Mouse (Mus musculus): ENCODE results near the gene Agpat3.

Agpat3 gene

DNA sequence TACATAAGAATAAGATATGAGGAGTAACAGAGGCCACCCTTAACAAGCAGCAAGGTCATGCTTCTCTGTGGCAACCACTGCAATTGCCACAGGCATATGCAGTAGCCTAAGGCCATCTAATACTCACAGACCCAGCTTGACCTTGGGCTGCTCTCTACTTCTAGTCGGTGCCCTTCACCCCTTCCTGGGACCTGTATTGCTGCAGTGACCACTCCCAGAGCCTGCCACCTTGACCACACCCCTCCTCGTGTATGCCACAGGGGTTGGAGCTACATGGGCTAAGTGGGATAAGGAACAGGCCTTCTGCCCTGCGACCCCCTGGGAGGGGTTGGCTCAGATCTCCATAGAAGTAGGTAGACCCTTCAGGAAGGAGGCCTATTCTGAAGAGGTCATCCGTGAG lies 55.3 kb downstream of the Agpat3 start:
- DNase-seq (ENCODE audit: low spot score in 2 of 2): no peak

DNA sequence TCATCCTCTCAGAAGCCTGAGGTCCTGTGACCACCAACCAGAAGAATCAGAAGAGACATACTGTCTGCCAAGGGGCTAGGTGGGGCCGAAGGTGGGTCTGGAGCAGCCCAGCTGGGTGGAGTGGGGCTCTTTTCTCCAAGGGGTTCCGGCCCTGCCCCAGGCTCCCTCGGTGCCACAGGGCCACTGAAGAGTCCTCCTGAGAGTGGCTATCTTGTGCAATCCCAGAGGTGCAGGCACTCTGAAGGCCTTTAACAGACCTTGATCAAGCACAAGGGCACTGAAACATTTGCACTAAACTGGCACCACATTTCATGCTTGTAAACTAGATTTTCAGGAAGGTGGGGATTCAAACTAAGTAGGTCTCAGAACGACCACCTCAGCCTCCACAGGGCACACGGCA lies 55.9 kb downstream of the Agpat3 start:
- no peak for DNase-seq (ENCODE audit: low spot score in 2 of 2)

DNA sequence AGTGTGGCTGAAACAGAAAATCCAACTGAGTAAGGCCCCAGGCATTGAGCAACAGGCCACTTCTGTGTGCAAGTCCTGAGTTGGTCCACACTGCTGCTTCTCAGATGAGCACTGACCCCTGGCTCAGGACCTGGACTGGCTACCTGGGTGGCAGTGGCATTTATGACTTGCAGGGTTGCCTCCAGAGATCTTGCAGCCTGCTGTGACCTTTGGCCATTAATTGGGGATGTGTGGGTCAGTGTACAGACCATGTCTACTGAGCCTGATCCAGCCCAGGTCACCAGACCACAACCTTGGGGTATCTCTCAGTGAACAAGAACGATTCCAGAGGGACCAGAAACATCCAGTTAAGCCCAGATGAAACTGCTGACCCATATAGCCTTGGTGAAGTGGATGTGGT lies 58.7 kb downstream of the Agpat3 start:
- no peak for DNase-seq (ENCODE audit: low spot score in 2 of 2)

DNA sequence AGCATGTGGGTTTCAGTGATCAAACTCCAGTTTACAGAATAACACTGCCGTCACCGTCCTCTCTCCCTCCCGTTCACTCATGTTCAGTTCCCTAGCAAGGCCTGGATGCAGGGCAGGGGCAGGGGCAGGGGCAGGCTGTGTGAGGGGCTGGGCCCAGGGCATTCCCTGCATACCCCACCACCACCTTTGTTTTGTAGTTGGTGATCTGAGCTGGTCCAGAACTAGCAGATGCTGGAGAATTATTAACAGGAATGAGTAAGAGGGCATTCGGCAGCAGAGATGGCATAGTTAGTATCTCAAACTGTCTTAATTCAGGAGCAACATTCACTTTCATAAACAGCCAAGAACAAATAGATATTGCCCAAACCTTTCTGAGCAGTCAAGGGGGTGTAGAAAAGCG lies 59.9 kb downstream of the Agpat3 start:
- no peak for DNase-seq (ENCODE audit: low spot score in 2 of 2)

DNA sequence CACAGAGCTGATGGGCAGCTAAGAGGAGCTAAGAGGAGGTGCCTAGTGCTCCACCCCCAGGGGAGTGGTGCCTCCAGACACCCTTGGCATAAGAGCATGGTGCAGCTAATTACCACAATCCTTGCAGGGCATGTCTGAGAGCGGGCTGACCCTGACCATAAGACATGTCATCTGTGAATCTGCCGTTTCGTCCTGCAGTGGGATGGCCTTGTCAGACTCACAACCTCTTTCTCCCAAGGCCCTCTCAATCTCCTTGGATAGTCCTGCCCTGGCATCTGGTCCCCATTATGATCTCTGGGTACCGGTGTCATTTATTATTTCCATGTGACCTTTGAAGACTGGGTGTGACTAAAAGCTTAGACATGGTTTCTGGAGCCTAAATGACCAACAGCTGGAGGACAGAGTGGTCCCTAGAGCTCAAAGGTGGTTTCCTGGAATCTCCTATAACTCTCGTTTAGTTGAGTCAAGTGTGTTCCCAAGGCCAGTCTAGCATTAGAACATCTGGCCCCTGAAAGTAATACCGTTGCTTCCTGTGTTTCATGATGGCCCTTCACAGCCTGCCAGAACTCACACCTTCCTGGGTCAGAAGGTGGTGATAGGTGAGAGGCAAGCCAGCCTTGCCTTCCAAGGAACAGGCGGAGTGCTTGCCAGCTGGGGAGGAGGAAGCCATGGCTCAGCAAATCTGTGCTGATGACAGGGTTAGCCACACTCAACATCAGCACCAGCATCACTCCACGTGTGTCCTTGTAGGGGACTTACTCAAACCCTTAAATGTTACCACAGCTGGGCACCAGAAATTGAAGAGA lies 61.4 kb downstream of the Agpat3 start:
- no peak for DNase-seq (ENCODE audit: low spot score in 2 of 2)

DNA sequence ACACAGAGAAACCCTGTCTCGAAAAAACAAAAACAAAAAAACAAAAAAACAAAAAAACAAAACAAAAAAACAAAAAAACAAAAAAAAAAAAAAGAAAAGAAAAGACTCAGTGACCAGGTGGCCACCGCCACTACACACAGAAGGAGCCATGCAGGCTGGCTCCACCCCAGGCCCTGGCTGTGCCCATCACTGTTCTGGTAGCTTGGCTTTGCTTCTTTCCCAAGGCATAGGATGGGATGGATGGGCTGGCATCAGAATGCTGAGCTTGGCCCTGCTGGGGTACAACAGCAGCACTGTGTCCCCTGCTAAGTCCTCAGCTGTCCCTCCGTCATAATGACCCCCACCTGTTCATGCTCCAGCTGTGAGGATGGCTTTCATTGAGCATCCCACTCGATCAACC lies 63.4 kb downstream of the Agpat3 start:
- no peak for DNase-seq (ENCODE audit: low spot score in 2 of 2)

DNA sequence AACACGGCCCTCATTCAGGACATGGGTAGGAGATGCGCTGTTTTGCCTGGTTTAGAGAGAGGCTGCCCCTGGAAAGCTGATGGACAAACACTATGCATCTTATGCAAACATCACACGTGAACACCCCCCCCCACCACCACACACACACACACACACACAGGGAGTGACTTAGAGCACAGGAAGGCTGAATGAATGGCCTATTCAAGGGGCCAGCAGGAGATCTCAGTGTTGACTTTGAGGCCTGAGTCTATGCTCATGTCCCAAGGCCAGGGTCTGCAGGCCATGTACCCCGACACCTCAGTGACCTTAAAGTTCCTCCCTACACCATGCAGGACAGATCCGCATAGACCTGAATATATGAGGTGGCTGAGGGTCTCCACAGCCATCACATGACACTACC lies 64.2 kb downstream of the Agpat3 start:
- DNase-seq (ENCODE audit: low spot score in 2 of 2): no peak

DNA sequence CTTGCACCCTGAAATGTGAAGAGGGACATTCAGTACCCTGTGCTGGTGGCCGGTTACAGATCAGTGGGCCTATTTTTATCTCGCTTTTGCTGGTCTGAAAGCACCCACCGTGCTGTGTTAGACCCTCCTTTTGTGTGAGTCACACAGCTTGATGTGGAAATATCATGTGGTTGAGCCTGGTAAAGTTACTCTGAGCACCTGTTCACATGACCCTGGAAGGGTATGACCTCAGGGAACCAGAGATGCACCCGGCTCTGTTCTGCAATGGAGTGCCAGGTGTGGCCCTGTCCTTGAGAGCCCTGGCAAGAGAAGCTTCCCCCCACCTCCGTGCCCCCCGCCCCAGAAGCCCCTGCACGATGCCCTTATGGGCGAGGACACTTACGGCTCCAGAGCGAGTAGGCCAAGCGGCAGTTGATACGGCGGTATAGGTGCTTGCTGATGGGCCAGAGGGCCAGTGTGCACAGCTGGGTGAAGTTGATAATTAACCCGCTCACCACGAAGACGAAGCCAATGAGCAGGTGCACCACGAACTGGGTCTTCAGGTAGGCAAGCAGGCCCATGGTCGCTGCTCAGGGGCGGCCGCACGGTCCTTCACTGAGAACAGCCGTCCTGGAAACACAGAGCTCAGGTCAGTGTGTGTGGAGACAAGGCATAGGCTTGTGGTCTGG lies 64.7 kb downstream of the Agpat3 start:
- no peak for DNase-seq (ENCODE audit: low spot score in 2 of 2)

DNA sequence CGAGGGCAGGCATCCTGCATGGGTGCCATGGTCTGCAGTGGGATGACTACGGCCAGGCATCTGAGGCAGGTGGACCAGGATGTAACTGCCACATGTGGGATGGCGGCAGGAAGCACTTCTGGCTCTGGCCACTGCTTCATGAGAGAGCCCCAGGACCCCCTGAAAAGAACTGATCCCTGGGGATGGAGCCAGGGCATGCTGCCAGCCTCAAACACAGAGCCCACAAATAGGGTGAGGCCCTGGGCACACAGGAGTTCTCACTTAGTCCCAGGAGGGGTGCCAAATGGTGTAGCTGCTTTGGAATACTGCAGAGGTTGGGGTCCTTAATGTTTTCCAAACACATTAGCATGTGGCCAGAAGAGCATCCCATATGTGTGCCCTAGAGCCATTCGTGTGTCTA lies 66.3 kb downstream of the Agpat3 start:
- DNase-seq (ENCODE audit: low spot score in 2 of 2): no peak

DNA sequence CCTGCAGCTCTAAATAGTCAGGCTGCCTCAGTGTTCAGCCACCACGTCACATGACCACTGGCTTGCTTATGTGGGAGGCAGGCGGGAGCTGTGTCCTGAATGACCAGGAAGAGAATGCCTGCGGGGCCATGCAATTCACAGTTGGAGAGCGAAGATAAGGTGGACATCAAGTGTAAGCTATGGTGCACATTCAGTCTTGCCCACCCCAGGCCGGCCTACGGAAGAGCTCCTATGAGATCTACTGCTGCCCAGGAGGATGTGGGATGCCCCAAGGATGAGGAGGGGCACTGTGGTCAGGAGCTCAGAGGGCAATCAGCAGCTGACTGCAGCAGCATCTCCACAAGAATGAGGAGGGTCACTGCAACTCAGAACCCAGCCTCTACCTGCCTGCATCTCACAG lies 66.9 kb downstream of the Agpat3 start:
- no peak for DNase-seq (ENCODE audit: low spot score in 2 of 2)

DNA sequence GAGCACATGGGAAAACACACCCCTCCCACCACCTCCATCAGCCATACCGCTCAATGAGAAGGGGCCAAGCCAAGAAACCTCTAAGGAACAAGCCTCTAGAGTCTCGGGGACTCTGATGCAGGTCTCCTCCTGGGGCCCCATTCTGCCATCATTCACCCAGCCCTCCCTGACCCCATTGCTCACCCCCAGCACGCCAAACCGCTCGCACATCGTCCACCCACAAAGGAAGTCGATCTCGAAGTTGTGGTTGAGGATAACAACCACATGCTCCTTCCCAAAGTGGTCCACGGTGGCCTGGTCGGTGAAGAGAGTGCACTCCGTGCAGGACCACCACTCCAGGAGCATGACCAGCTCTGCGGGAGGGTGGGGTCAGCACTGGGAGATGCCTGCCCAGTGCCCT lies 67.5 kb downstream of the Agpat3 start:
- no peak for DNase-seq (ENCODE audit: low spot score in 2 of 2)

DNA sequence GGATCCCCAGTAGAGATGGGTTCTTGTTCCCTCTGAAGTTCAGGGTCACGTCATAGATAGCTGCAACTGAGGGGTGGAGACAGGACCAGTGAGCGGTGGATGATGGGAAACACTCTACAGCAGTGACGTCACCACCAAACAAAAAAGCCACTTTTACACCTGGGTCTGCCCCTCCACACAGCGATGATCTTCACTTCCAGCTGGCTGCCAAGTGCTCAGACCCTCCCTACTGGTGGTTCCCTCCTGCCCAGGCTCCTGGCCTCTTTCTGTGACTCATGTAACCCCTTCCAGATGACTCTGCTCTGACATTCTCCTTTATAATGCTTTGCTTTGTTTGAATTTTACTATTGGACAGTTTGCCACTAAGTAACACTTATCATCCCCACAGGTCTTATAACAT lies 69.9 kb downstream of the Agpat3 start:
- DNase-seq (ENCODE audit: low spot score in 2 of 2): no peak

DNA sequence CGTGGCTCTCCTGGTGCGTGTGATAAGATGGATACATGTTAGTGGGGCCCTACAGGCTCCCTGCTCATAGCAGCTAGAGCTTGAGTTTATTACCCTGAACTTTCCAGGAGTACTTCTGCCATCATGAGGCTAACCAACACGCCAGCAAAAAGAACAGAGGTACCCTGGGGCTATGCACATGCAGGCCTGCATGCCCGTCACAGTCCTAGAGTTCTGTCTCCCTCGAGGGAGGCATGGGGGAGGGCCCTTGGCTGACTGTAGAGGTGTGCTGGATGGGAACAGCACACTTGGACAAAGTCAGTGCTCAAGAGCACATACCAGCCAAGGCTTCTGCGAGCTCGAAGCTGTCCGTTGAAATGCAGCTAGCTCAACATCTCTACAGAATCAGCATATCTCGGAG lies 71.8 kb downstream of the Agpat3 start:
- no peak for DNase-seq (ENCODE audit: low spot score in 2 of 2)

DNA sequence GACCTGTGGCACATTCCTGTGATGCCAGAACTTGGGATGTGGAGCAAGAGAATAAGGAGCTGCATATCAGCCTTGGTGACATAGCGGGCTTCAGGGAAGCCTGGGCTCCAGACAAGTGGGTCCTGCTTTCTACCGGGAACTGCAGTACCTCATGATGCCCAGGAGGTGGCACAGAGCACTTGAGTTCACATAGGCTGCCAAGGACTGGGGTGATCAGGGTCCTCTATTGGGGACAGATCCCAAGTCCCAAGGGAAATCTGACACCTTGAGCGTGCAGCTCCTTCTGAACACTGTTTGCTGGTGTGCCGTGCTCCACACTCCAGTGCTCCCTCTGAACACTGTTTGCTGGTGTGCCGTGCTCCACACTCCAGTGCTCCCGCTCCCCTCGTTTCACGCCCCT lies 73.1 kb downstream of the Agpat3 start:
- DNase-seq (ENCODE audit: low spot score in 2 of 2): no peak

DNA sequence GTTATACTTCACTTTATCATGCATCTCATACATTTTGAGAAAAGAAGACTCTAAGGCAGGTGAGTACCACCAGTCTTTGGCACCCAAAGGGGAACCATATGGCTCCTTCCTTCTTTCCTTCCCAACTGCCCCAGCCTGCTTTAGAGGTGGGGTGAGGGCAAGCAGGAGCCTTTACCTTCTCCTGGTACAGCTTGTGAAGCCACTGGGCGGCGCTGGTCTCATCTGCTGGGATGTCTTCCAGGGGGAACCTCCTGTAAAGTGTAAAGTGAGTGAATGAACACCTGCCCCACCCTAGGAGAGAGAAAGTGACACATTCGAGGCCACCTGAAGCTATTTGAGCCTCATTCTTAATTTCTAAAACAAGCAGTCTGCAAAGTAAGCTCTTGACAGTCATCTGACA lies 74.5 kb downstream of the Agpat3 start:
- DNase-seq (ENCODE audit: low spot score in 2 of 2): no peak

DNA sequence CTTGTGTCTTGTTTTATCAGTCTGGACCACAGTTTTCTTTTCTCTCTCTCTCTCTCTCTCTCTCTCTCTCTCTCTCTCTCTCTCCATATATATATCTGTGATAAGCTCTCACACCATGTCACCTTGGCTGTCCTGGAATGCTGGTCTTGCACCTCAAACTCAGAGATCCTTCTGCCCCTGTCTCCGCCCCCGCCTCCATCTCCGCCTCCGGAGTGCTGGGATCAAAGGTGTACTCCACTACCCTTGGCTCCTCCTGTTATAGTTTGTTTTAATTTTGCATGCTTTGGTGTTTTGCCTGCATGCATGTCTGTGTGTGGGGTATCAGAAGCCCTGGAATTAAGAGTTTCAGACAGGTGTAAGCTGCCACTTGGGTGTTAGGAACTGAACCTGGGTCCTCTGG lies 76.0 kb downstream of the Agpat3 start:
- DNase-seq (ENCODE audit: low spot score in 2 of 2): no peak

DNA sequence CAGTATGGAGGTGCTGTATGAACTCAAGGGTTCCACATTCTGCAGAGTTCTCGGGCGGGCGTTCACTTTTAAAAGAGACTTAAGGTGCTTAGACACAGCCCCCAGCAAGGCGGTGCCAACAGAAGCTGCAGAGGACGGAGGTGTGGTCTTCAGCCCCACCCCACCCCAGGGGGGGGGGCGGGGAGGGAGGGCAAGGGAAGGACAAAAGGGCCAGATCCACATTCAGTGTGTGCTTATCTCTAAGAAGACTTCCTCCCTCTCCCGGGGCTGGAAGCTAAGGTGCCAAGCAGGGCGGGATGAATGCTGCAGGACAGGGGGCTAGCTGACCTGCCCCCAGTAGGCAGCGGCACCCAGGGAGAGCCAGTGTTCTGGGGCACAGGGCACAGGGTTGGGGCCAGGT lies 79.4 kb downstream of the Agpat3 start:
- no peak for DNase-seq (ENCODE audit: low spot score in 2 of 2)

DNA sequence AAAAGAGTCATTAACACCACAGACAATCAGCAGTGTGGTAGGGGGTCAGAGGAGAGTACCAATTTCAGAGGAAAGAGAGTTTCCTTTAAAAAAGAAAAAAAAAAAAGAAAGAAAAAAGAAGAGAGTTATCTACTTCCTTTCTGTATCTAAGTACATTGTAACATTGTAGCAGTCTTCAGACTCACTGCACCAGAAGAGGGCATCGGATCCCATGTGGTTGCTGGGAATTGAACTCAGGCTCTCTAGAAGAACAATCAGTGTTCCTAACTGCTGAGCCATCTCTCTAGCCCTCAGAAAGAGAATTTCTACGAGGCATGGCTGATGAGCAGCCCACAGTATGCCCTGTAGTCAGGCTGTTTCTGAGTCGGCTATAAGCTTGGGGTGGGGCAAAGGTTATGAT lies 86.4 kb downstream of the Agpat3 start:
- DNase-seq (ENCODE audit: low spot score in 2 of 2): no peak

DNA sequence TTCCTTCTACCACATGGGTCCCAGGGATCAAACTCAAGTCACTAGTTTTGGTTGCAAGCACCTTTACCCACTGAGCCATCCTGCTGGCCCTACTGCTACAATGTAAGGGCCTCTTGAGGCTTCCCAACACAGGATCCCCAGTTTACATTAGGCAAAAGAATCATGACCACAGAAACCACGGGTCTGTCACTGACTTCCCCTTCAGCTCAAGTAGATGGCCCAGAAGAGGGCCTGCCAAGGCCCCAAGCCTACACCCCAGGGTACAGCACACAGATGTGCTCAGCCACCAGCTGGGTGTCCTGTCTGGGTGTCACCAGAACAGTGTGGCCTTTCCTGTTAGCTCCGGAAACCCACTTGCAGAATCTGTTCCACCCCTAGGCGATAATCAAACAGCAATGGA lies 87.6 kb downstream of the Agpat3 start:
- DNase-seq (ENCODE audit: low spot score in 2 of 2): no peak

DNA sequence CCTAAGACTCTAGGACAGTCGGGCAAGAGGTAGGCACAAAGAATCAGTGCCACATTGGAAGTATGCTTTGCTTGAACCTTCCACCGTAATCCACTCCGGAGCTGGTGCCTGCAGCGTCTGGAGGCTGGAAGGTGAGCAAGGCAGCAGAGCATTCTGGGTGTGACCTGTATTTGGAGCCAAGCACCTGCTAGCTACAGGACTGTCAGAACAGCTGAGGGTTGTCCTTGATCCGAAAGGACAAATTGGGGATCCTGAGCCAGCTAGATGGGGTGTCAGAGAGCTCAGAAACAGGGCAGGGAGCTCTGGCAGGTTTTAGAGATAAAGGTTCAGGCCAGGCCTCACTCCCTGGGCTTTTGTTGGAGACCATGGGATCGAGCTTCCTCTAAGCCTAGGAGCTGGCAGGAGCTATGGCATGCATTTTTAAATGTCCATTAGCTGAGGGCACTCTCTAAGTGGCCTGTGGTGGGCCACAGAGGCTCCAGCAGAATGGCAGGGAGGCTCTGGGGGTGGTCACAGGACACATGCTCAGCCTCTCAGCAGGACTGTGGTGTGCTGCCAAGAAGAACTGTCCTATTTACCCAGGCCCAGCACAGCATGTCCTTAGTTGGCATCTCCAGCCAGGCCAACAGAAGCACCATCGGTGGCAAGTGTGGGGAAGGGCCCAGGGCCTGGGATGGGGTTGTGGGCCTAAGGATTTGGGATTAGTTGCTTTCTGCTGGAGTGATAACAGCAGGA lies 91.2 kb downstream of the Agpat3 start:
- DNase-seq (ENCODE audit: low spot score in 2 of 2): no peak

DNA sequence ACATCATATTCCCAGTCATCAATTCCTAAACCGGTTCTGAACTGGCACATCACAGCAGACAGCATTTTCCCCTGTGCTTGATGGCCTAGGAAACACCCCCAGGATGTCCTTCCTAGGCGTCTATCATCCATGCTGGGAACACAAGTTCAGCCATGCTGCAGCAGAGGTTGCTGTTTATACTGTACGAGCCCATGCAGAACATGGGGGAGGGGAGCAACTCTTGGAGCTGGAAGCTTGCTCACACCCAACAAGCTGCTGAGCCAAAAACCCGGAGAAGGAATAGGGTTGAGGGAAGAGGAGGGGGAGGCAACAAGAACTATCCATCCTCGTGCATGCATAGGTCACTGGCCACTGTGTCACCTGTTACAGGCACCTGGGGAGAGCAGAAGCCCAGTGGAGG lies 92.0 kb downstream of the Agpat3 start:
- DNase-seq (ENCODE audit: low spot score in 2 of 2): no peak

DNA sequence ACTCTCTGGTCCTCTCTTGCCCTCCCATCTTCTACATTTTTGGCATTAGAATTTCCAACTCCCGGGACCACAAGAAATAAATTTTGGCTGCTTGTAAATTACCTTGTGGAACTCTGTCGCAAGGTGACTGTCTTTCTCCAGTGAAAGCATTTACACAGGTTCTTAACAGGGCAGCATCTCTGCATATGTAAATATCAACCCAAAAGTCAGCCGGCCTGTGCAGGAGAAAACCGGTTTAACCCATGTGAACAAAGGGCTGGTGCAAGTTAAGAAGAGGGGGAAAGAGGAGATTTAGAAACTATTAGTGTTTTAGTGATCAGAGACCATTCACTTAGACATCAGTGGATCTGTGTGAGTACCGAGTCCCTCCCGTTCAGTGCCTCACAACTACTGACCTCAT lies 92.6 kb downstream of the Agpat3 start:
- DNase-seq (ENCODE audit: low spot score in 2 of 2): no peak

DNA sequence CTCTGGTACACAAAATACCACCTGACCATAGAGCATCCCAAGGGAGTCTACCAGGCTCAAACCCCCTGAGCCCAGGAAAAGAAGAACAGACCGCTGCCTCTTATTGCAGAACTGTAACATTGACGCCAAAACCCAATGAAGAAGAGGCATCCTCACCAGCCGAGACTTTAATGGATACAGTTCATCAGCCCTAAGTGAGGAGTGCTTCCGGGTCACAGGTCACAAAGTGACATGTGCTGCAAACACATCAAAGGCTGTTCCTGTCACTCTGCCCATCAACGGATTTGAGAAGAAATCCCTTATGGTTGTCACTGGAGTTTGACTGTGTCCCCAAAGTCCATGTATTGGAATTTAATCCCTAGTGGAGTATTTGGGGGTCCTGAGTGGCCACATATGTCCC lies 93.1 kb downstream of the Agpat3 start:
- DNase-seq (ENCODE audit: low spot score in 2 of 2): no peak
